Mouse (Mus musculus) frontal cortex, adult 2 months (tissue): ENCODE measurements around the gene Vmn2r39. TPM values are rescaled to one million over a fixed set of nuclear protein-coding genes. Genes with fewer than 3 reads are reported as not detected.
"Not testable (repeated sequence)": the region's sequence is repeated elsewhere in the genome, so short reads cannot be mapped to it uniquely, and the experiment has no call there.

ENCODE experiments used
- DNase-seq, 2 experiments: peaks; one replicate each; pipeline ENCODE4 v3.0.0; 2022; ENCODE audit warnings: low spot score in 1 of 2; ENCODE audit errors: extremely low spot score in 1 of 2
- polyA plus RNA-seq: library from polyadenylated mRNA; depleted of rRNA; stranded (reverse); fragments of >200 nt; gene quantifications from 2 replicates; pipeline ENCODE4 v1.2.3, GENCODE M21; 2012; rRNA removed

Gene Vmn2r39
- polyA plus RNA-seq, result not detected in 2 replicates

DNA sequence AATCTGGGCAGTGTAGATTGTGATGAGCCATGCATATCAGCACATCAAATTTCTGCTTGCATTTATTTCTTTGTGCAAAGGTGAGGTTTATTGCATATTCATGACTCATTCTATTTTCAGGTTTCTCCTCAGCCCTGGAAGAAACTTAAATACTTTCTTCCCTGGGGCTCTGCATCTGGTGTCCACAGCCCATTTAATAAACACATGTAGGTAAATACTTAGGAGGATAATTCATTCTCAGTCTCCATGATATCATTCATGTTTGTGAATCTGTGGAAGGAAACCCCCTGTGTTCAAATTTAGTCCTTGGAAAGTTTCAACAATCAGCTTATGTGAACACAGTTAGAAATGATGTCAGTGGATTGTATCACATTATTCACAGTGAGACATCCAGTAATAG is at the start of gene Vmn2r39:
Vmn2r39 (minus strand) TSS at position 101 of the 400 bp plus-strand sequence.
- not testable (repeated sequence) for DNase-seq

- not testable (repeated sequence) for DNase-seq
These were observed 34.8 kb upstream of the Vmn2r39 start for GRCm38 (mm10) chr7:9065353-9065752.

Other genes starting within 250 kb of the Vmn2r39 start
- not detected in 2 replicates for gene Vmn2r40, start 99.4 kb downstream of the Vmn2r39 start, polyA plus RNA-seq
- gene Vmn2r38, start 67.1 kb upstream of the Vmn2r39 start, polyA plus RNA-seq, result not detected in 2 replicates
- not detected in 2 replicates for gene Vmn2r37, start 192.9 kb upstream of the Vmn2r39 start, polyA plus RNA-seq